Mouse (Mus musculus): ENCODE measurements at regions not wholly inside any gene's neighbourhood (a gene's known extent, or its start where the extent isn't known, plus 50 kb on each side); places are given as distances from the start of the nearest gene placed in this dataset.

- WGBS, result 71% methylated on average over 2 of the region's 2 CpGs
- Histone ChIP-seq H3K4me1 (ENCODE audit: control insufficient read depth, insufficient read depth, low read length) (no peaks in the 10 kb centered on the region; the same call in 1 of the 2 replicates), H3K79me2 (replicated peaks; ENCODE audit: control insufficient read depth, insufficient read depth, low read length) (no peaks in the 10 kb centered on the region), H3K4me3 (no peak overlapping the region), H3K9ac (ENCODE audit: low read depth, low read length) (no peak overlapping the region), H3K27me3 (ENCODE audit: control insufficient read depth, insufficient read depth, low read length) (no peaks in the 10 kb centered on the region), H3K27ac (no peak overlapping the region), H3K36me3 (ENCODE audit: control insufficient read depth, insufficient read depth, low read length) (no peaks in the 10 kb centered on the region)
- DNase-seq, result no peak
- TF ChIP-seq EP300 (IDR thresholded peaks at IDR 0.05; ENCODE audit: insufficient read depth, low read depth, low read length) (no peak), CTCF (IDR thresholded peaks at IDR 0.05) (no peak), POLR2A (IDR thresholded peaks at IDR 0.05; ENCODE audit: insufficient read depth, low read depth, low read length) (no peak)
- intact Hi-C loops (cut with DNase I), result no loop called here
Measured at GRCm38 (mm10) chr3:149496122-149496521, 505.8 kb upstream of the Adgrl2 start.

GRCm38 (mm10) chr3:149488147-149488546 lies 497.8 kb upstream of the Adgrl2 start:
- Histone ChIP-seq H3K36me3 (ENCODE audit: control insufficient read depth, insufficient read depth, low read length) (no peaks in the 10 kb centered on the region), H3K79me2 (replicated peaks; ENCODE audit: control insufficient read depth, insufficient read depth, low read length) (no peaks in the 10 kb centered on the region), H3K4me3 (no peak overlapping the region), H3K4me1 (ENCODE audit: control insufficient read depth, insufficient read depth, low read length) (no peaks in the 10 kb centered on the region), H3K27me3 (ENCODE audit: control insufficient read depth, insufficient read depth, low read length) (no peaks in the 10 kb centered on the region), H3K9ac (ENCODE audit: low read depth, low read length) (no peak overlapping the region), H3K27ac (no peak overlapping the region)
- DNase-seq, result no peak
- TF ChIP-seq POLR2A (IDR thresholded peaks at IDR 0.05; ENCODE audit: insufficient read depth, low read depth, low read length) (no peak), EP300 (IDR thresholded peaks at IDR 0.05; ENCODE audit: insufficient read depth, low read depth, low read length) (no peak), CTCF (IDR thresholded peaks at IDR 0.05) (no peak)
- 65% methylated on average over 4 of the region's 4 CpGs for WGBS
- intact Hi-C loops (cut with DNase I), result no loop called here

GRCm38 (mm10) chr3:149485406-149485805 lies 495.1 kb upstream of the Adgrl2 start:
- Histone ChIP-seq H3K4me1 (ENCODE audit: control insufficient read depth, insufficient read depth, low read length) (no peaks in the 10 kb centered on the region), H3K27ac (no peak overlapping the region), H3K9ac (ENCODE audit: low read depth, low read length) (no peak overlapping the region), H3K27me3 (ENCODE audit: control insufficient read depth, insufficient read depth, low read length) (no peaks in the 10 kb centered on the region), H3K36me3 (ENCODE audit: control insufficient read depth, insufficient read depth, low read length) (no peaks in the 10 kb centered on the region), H3K4me3 (no peak overlapping the region), H3K79me2 (replicated peaks; ENCODE audit: control insufficient read depth, insufficient read depth, low read length) (no peaks in the 10 kb centered on the region)
- TF ChIP-seq POLR2A (IDR thresholded peaks at IDR 0.05; ENCODE audit: insufficient read depth, low read depth, low read length) (no peak), CTCF (IDR thresholded peaks at IDR 0.05) (no peak), EP300 (IDR thresholded peaks at IDR 0.05; ENCODE audit: insufficient read depth, low read depth, low read length) (no peak)
- WGBS, result 72% methylated on average over 4 of the region's 4 CpGs
- no peak for DNase-seq
- intact Hi-C loops (cut with DNase I), result no loop called here

GRCm38 (mm10) chr3:149484319-149484718 lies 494.0 kb upstream of the Adgrl2 start:
- Histone ChIP-seq H3K27me3 (ENCODE audit: control insufficient read depth, insufficient read depth, low read length) (no peaks in the 10 kb centered on the region), H3K79me2 (replicated peaks; ENCODE audit: control insufficient read depth, insufficient read depth, low read length) (no peaks in the 10 kb centered on the region), H3K27ac (no peak overlapping the region), H3K36me3 (ENCODE audit: control insufficient read depth, insufficient read depth, low read length) (no peaks in the 10 kb centered on the region), H3K9ac (ENCODE audit: low read depth, low read length) (no peak overlapping the region), H3K4me3 (no peak overlapping the region), H3K4me1 (ENCODE audit: control insufficient read depth, insufficient read depth, low read length) (no peaks in the 10 kb centered on the region)
- TF ChIP-seq POLR2A (IDR thresholded peaks at IDR 0.05; ENCODE audit: insufficient read depth, low read depth, low read length) (no peak), EP300 (IDR thresholded peaks at IDR 0.05; ENCODE audit: insufficient read depth, low read depth, low read length) (no peak), CTCF (IDR thresholded peaks at IDR 0.05) (no peak)
- intact Hi-C loops (cut with DNase I), result no loop called here
- DNase-seq, result no peak
- WGBS, result 83% methylated on average over 2 of the region's 2 CpGs

- H3K27ac ChIP-seq, result no peak overlapping the region
- no peak overlapping the region for H3K9ac ChIP-seq (ENCODE audit: low read depth, low read length)
- no peak overlapping the region for H3K4me3 ChIP-seq
- H3K36me3 ChIP-seq (ENCODE audit: control insufficient read depth, insufficient read depth, low read length), result no peaks in the 10 kb centered on the region
- no peak for DNase-seq
- H3K27me3 ChIP-seq (ENCODE audit: control insufficient read depth, insufficient read depth, low read length), result no peaks in the 10 kb centered on the region
- TF ChIP-seq EP300 (IDR thresholded peaks at IDR 0.05; ENCODE audit: insufficient read depth, low read depth, low read length) (no peak), POLR2A (IDR thresholded peaks at IDR 0.05; ENCODE audit: insufficient read depth, low read depth, low read length) (no peak), CTCF (IDR thresholded peaks at IDR 0.05) (no peak)
- H3K4me1 ChIP-seq (ENCODE audit: control insufficient read depth, insufficient read depth, low read length), result no peaks in the 10 kb centered on the region
- intact Hi-C loops (cut with DNase I), result no loop called here
- H3K79me2 ChIP-seq (replicated peaks; ENCODE audit: control insufficient read depth, insufficient read depth, low read length), result no peaks in the 10 kb centered on the region
- 89% methylated on average over 2 of the region's 2 CpGs for WGBS
Measured at GRCm38 (mm10) chr3:149476151-149476550, 485.8 kb upstream of the Adgrl2 start.

GRCm38 (mm10) chr3:149466973-149467372 lies 476.6 kb upstream of the Adgrl2 start:
- H3K9ac ChIP-seq (ENCODE audit: low read depth, low read length), result no peak overlapping the region
- no peak overlapping the region for H3K4me3 ChIP-seq
- no peaks in the 10 kb centered on the region for H3K79me2 ChIP-seq (replicated peaks; ENCODE audit: control insufficient read depth, insufficient read depth, low read length)
- no peaks in the 10 kb centered on the region for H3K4me1 ChIP-seq (ENCODE audit: control insufficient read depth, insufficient read depth, low read length)
- DNase-seq, result no peak
- 84% methylated on average over 5 of the region's 5 CpGs for WGBS
- no peaks in the 10 kb centered on the region for H3K36me3 ChIP-seq (ENCODE audit: control insufficient read depth, insufficient read depth, low read length)
- no peaks in the 10 kb centered on the region for H3K27me3 ChIP-seq (ENCODE audit: control insufficient read depth, insufficient read depth, low read length)
- TF ChIP-seq CTCF (IDR thresholded peaks at IDR 0.05) (no peak), POLR2A (IDR thresholded peaks at IDR 0.05; ENCODE audit: insufficient read depth, low read depth, low read length) (no peak), EP300 (IDR thresholded peaks at IDR 0.05; ENCODE audit: insufficient read depth, low read depth, low read length) (no peak)
- intact Hi-C loops (cut with DNase I), result no loop called here
- H3K27ac ChIP-seq, result no peak overlapping the region
